Mouse (Mus musculus): ENCODE measurements around the gene Ccnl2. TPM values are rescaled to one million over a fixed set of nuclear protein-coding genes. Genes with fewer than 3 reads are reported as not detected.
A peak's percentile ranks its signal among the peaks of the same experiment; 100 is the strongest.

Ccnl2 gene
- polyA plus RNA-seq, 1 experiment from 2014 or later, result 52.5 TPM

GRCm38 (mm10) chr4:155773335-155774078 lies 38.8 kb upstream of the Ccnl2 start:
- H3K9ac ChIP-seq (replicated peaks), result no peak overlapping the region
- peaks cover 29% of the 10 kb centered on the region for H3K4me1 ChIP-seq (ENCODE audit: insufficient read depth)

GRCm38 (mm10) chr4:155774280-155774754 lies 38.0 kb upstream of the Ccnl2 start, which contains the start of gene Vwa1:
TSS of gene Vwa1 (minus strand) at chr4:155774698.
- H3K27ac ChIP-seq (ENCODE audit: low read depth), result no peak within 1 kb of the TSS
- ATAC-seq (peak; percentile 59), DNase-seq (peak; percentile 91)
- TF ChIP-seq EP300 (IDR thresholded peaks at IDR 0.05; ENCODE audit: low read depth), result no peak
- TF ChIP-seq CTCF (IDR thresholded peaks at IDR 0.05; ENCODE audit: low read depth), result no peak
- under 1% methylated on average over 35 of the region's 35 CpGs for WGBS (ENCODE audit: insufficient replicate concordance)
- peak within 1 kb of the TSS; percentile 36 for H3K4me3 ChIP-seq (ENCODE audit: low read depth, low read length)
- H3K4me2 ChIP-seq (ENCODE audit: low read depth, low read length), result peak within 1 kb of the TSS; percentile 71
- H3K27me3 ChIP-seq (ENCODE audit: insufficient read depth, low read length), result peaks cover 25% of the 10 kb centered on the region
- peaks cover 29% of the 10 kb centered on the region for H3K4me1 ChIP-seq (ENCODE audit: insufficient read depth)
- no peaks in the 10 kb centered on the region for H3K36me3 ChIP-seq (replicated peaks; ENCODE audit: insufficient read depth, low read length)
- H3K9me3 ChIP-seq (ENCODE audit: low read length), result no peaks in the 10 kb centered on the region
- H3K9ac ChIP-seq (replicated peaks), result no peak within 1 kb of the TSS

More at GRCm38 (mm10) chr4:155773335-155774078, 38.8 kb upstream of the Ccnl2 start:
- H3K27me3 ChIP-seq (ENCODE audit: insufficient read depth, low read length), result peaks cover 25% of the 10 kb centered on the region
- DNase-seq, result no peak
- peak overlapping the region; percentile 71 for H3K4me2 ChIP-seq (ENCODE audit: low read depth, low read length)
- H3K4me3 ChIP-seq (ENCODE audit: low read depth, low read length), result no peak overlapping the region
- no peak for ATAC-seq
- H3K27ac ChIP-seq (ENCODE audit: low read depth), result no peak overlapping the region
- no peak for TF ChIP-seq CTCF (IDR thresholded peaks at IDR 0.05; ENCODE audit: low read depth)
- TF ChIP-seq EP300 (IDR thresholded peaks at IDR 0.05; ENCODE audit: low read depth), result no peak
- H3K9me3 ChIP-seq (ENCODE audit: low read length), result no peaks in the 10 kb centered on the region
- no peaks in the 10 kb centered on the region for H3K36me3 ChIP-seq (replicated peaks; ENCODE audit: insufficient read depth, low read length)
- 43% methylated on average over 5 of the region's 5 CpGs for WGBS (ENCODE audit: insufficient replicate concordance)

GRCm38 (mm10) chr4:155774971-155775740 lies 37.1 kb upstream of the Ccnl2 start:
- DNase-seq (no peak), ATAC-seq (no peak)
- Histone ChIP-seq H3K4me3 (ENCODE audit: low read depth, low read length) (no peak overlapping the region), H3K9ac (replicated peaks) (no peak overlapping the region), H3K27ac (ENCODE audit: low read depth) (no peak overlapping the region), H3K4me2 (ENCODE audit: low read depth, low read length) (peak overlapping the region; percentile 71; the same call in 1 of the 2 replicates), H3K4me1 (ENCODE audit: insufficient read depth) (peaks cover 22% of the 10 kb centered on the region), H3K27me3 (ENCODE audit: insufficient read depth, low read length) (peaks cover 25% of the 10 kb centered on the region), H3K9me3 (ENCODE audit: low read length) (no peaks in the 10 kb centered on the region), H3K36me3 (replicated peaks; ENCODE audit: insufficient read depth, low read length) (no peaks in the 10 kb centered on the region)
- 43% methylated on average over 9 of the region's 9 CpGs for WGBS (ENCODE audit: insufficient replicate concordance)
- TF ChIP-seq CTCF (IDR thresholded peaks at IDR 0.05; ENCODE audit: low read depth), result no peak

GRCm38 (mm10) chr4:155775855-155776254 lies 36.4 kb upstream of the Ccnl2 start:
- Histone ChIP-seq H3K27ac (ENCODE audit: low read depth) (no peak overlapping the region), H3K36me3 (replicated peaks; ENCODE audit: insufficient read depth, low read length) (no peaks in the 10 kb centered on the region), H3K4me3 (ENCODE audit: low read depth, low read length) (no peak overlapping the region), H3K4me1 (ENCODE audit: insufficient read depth) (peaks cover 18% of the 10 kb centered on the region; the same call in 1 of the 2 replicates), H3K27me3 (ENCODE audit: insufficient read depth, low read length) (peaks cover 25% of the 10 kb centered on the region), H3K9me3 (ENCODE audit: low read length) (no peaks in the 10 kb centered on the region), H3K4me2 (ENCODE audit: low read depth, low read length) (no peak overlapping the region), H3K9ac (replicated peaks) (no peak overlapping the region)
- DNase-seq, result no peak
- no peak for TF ChIP-seq EP300 (IDR thresholded peaks at IDR 0.05; ENCODE audit: low read depth)
- TF ChIP-seq CTCF (IDR thresholded peaks at IDR 0.05; ENCODE audit: low read depth), result no peak
- no peak for ATAC-seq
- 78% methylated on average over 3 of the region's 3 CpGs for WGBS (ENCODE audit: insufficient replicate concordance)

- Histone ChIP-seq H3K9me3 (ENCODE audit: low read length) (no peaks in the 10 kb centered on the region), H3K27me3 (ENCODE audit: insufficient read depth, low read length) (peaks cover 25% of the 10 kb centered on the region), H3K9ac (replicated peaks) (no peak overlapping the region), H3K4me3 (ENCODE audit: low read depth, low read length) (no peak overlapping the region), H3K4me1 (ENCODE audit: insufficient read depth) (peaks cover 18% of the 10 kb centered on the region; the same call in 1 of the 2 replicates), H3K36me3 (replicated peaks; ENCODE audit: insufficient read depth, low read length) (no peaks in the 10 kb centered on the region), H3K27ac (ENCODE audit: low read depth) (no peak overlapping the region), H3K4me2 (ENCODE audit: low read depth, low read length) (no peak overlapping the region)
- TF ChIP-seq EP300 (IDR thresholded peaks at IDR 0.05; ENCODE audit: low read depth) (no peak), CTCF (IDR thresholded peaks at IDR 0.05; ENCODE audit: low read depth) (no peak)
- peak; percentile 54 for ATAC-seq
- WGBS (ENCODE audit: insufficient replicate concordance), result 38% methylated on average over 2 of the region's 2 CpGs
- no peak for DNase-seq
Measured at GRCm38 (mm10) chr4:155776704-155777335, 35.5 kb upstream of the Ccnl2 start.

- no peaks in the 10 kb centered on the region for H3K36me3 ChIP-seq (replicated peaks; ENCODE audit: insufficient read depth, low read length)
Measured at GRCm38 (mm10) chr4:155777816-155778215, 34.5 kb upstream of the Ccnl2 start.

More at GRCm38 (mm10) chr4:155777816-155778215, 34.5 kb upstream of the Ccnl2 start:
- Histone ChIP-seq H3K4me3 (ENCODE audit: low read depth, low read length) (no peak overlapping the region), H3K27me3 (ENCODE audit: insufficient read depth, low read length) (peaks cover 25% of the 10 kb centered on the region), H3K4me1 (ENCODE audit: insufficient read depth) (peaks cover 18% of the 10 kb centered on the region; the same call in 1 of the 2 replicates), H3K27ac (ENCODE audit: low read depth) (no peak overlapping the region), H3K9me3 (ENCODE audit: low read length) (no peaks in the 10 kb centered on the region), H3K9ac (replicated peaks) (no peak overlapping the region), H3K4me2 (ENCODE audit: low read depth, low read length) (no peak overlapping the region)
- no peak for DNase-seq
- TF ChIP-seq EP300 (IDR thresholded peaks at IDR 0.05; ENCODE audit: low read depth), result no peak
- TF ChIP-seq CTCF (IDR thresholded peaks at IDR 0.05; ENCODE audit: low read depth), result no peak
- no peak for ATAC-seq
- WGBS (ENCODE audit: insufficient replicate concordance), result 58% methylated on average over 2 of the region's 2 CpGs
